Mouse (Mus musculus) heart, adult 8-10 months (tissue): ENCODE measurements around the gene AU022252. TPM values are rescaled to one million over a fixed set of nuclear protein-coding genes. Genes with fewer than 3 reads are reported as not detected.
"Not testable (repeated sequence)": the region's sequence is repeated elsewhere in the genome, so short reads cannot be mapped to it uniquely, and the experiment has no call there.

Experiments used
- DNase-seq: peaks from one replicate; pipeline ENCODE4 v3.0.0; 2022; ENCODE audit warnings: low spot score
- total RNA-seq, 4 experiments: library from RNA; stranded (reverse); gene quantifications; 2 replicates each; pipeline ENCODE4 v1.2.4; 2022

Gene AU022252
- total RNA-seq = 10 to 100 TPM; 15.8 to 26.5 (median 22.3) TPM

GRCm38 (mm10) chr4:119232410-119233255 is at the start of gene AU022252, which contains the start of gene P3h1:
TSS of gene AU022252 (minus strand) at chr4:119232712.
TSS of gene P3h1 (plus strand) at chr4:119232915.
- DNase-seq = peak; percentile 100

GRCm38 (mm10) chr4:119278784-119279183 is 46.3 kb upstream of the AU022252 start:
- not testable (repeated sequence) for DNase-seq

- DNase-seq = no peak
Observed at GRCm38 (mm10) chr4:119275726-119276125, 43.2 kb upstream of the AU022252 start.

- DNase-seq = peak; percentile 81
Observed at GRCm38 (mm10) chr4:119275226-119275625, 42.7 kb upstream of the AU022252 start.

- peak; percentile 87 for DNase-seq
Observed at GRCm38 (mm10) chr4:119274627-119275026, 42.1 kb upstream of the AU022252 start.

- no peak for DNase-seq
Observed at GRCm38 (mm10) chr4:119266606-119267005, 34.1 kb upstream of the AU022252 start.

- DNase-seq = no peak
Observed at GRCm38 (mm10) chr4:119263459-119263858, 30.9 kb upstream of the AU022252 start.

- DNase-seq = no peak
Observed at GRCm38 (mm10) chr4:119262483-119262882, 30.0 kb upstream of the AU022252 start.

GRCm38 (mm10) chr4:119261087-119261713 is 28.7 kb upstream of the AU022252 start:
- peak; percentile 67 for DNase-seq

- DNase-seq = no peak
Observed at GRCm38 (mm10) chr4:119259344-119260254, 27.1 kb upstream of the AU022252 start.

- no peak for DNase-seq
Observed at GRCm38 (mm10) chr4:119257083-119257482, 24.6 kb upstream of the AU022252 start.

GRCm38 (mm10) chr4:119255351-119255750 is 22.8 kb upstream of the AU022252 start, which contains the start of gene Cldn19:
TSS of gene Cldn19 (plus strand) at chr4:119255414.
- no peak for DNase-seq

GRCm38 (mm10) chr4:119254012-119254618 is 21.6 kb upstream of the AU022252 start:
- DNase-seq = no peak

GRCm38 (mm10) chr4:119252025-119252808 is 19.7 kb upstream of the AU022252 start:
- DNase-seq = no peak

GRCm38 (mm10) chr4:119248407-119248965 is 16.0 kb upstream of the AU022252 start:
- no peak for DNase-seq

- peak; percentile 85 for DNase-seq
Observed at GRCm38 (mm10) chr4:119247462-119248235, 15.1 kb upstream of the AU022252 start.

GRCm38 (mm10) chr4:119246688-119247225 is 14.2 kb upstream of the AU022252 start:
- DNase-seq = no peak

- DNase-seq = no peak
Observed at GRCm38 (mm10) chr4:119245961-119246360, 13.4 kb upstream of the AU022252 start.

- DNase-seq = no peak
Observed at GRCm38 (mm10) chr4:119245556-119245955, 13.0 kb upstream of the AU022252 start.
